Mouse (Mus musculus) liver, embryonic 15.5 days (tissue): ENCODE results near the gene Fgfr2. TPM values are rescaled to one million over a fixed set of nuclear protein-coding genes. Genes with fewer than 3 reads are reported as not detected.

Experiments
- ATAC-seq: fragments of 200-750 bp; cut with Nextera tagmentation; 2 replicates; pipeline ENCODE4 v1.8.0; 2017; ENCODE audit warnings: moderate number of reproducible peaks, mild to moderate bottlenecking, moderate library complexity; ENCODE audit not compliant: insufficient read depth
- H3K27ac ChIP-seq: fragments of 300-500 bp; sonication (generic); replicated peaks from 2 replicates; pipeline ENCODE4 v1.5.1; 2015; ENCODE audit warnings: mild to moderate bottlenecking, inconsistent platforms
- H3K27me3 ChIP-seq: fragments of 300-500 bp; sonication (generic); 2 replicates; pipeline ENCODE4 v1.6.1; 2015; ENCODE audit warnings: mild to moderate bottlenecking, inconsistent platforms
- H3K36me3 ChIP-seq: fragments of 300-500 bp; sonication (generic); replicated peaks from 2 replicates; pipeline ENCODE4 v1.6.1; 2015; ENCODE audit warnings: moderate library complexity, mild to moderate bottlenecking, inconsistent platforms
- H3K4me1 ChIP-seq: fragments of 300-500 bp; sonication (generic); replicated peaks from 2 replicates; pipeline ENCODE4 v1.6.1; 2015; ENCODE audit warnings: inconsistent platforms
- H3K4me2 ChIP-seq: fragments of 300-500 bp; sonication (generic); 2 replicates; pipeline ENCODE4 v1.6.1; 2015; ENCODE audit warnings: moderate library complexity, mild to moderate bottlenecking, inconsistent platforms
- H3K4me3 ChIP-seq: fragments of 300-500 bp; sonication (generic); replicated peaks from 2 replicates; pipeline ENCODE4 v1.5.1; 2015; ENCODE audit warnings: mild to moderate bottlenecking, inconsistent platforms
- H3K9ac ChIP-seq: fragments of 300-500 bp; sonication (generic); 2 replicates; pipeline ENCODE4 v1.6.1; 2015; ENCODE audit warnings: moderate library complexity, mild to moderate bottlenecking, inconsistent platforms
- H3K9me3 ChIP-seq: fragments of 300-500 bp; sonication (generic); replicated peaks from 2 replicates; pipeline ENCODE4 v1.6.1; 2016; ENCODE audit warnings: inconsistent platforms
- WGBS: fragments of 180-500 bp; shearing (Covaris S2); methylation state at CpG from one replicate; pipeline ENCODE4 v1.1.7; 2015; ENCODE audit warnings: mixed read lengths; ENCODE audit not compliant: insufficient replicate concordance; 5-methylcytosine and 5-hydroxymethylcytosine counted together
- polyA plus RNA-seq: library from polyadenylated mRNA; unstranded; fragments of >200 nt; fragmentation: Nextera tagmentation; extraction: Ambion mirVana; gene quantifications from 2 replicates; pipeline ENCODE4 v1.2.1, GENCODE M21; 2015

Fgfr2 gene
- polyA plus RNA-seq, 1 experiment from 2014 or later, result 10.5 TPM

- Histone ChIP-seq H3K4me2 (no peak overlapping the region), H3K27me3 (no peaks in the 10 kb centered on the region; the same call in 1 of the 2 replicates), H3K4me3 (no peak overlapping the region), H3K4me1 (0 out of 2 replicates have a peak, but pooled peaks cover 2% of the 10 kb centered on the region), H3K27ac (no peak overlapping the region), H3K9me3 (no peaks in the 10 kb centered on the region), H3K36me3 (no peaks in the 10 kb centered on the region), H3K9ac (no peak overlapping the region)
- WGBS, result 18% methylated on average over 6 of the region's 6 CpGs
- no peak for ATAC-seq
Measured at GRCm38 (mm10) chr7:130857973-130858372, 2265.2 kb downstream of the Fgfr2 start.

DNA sequence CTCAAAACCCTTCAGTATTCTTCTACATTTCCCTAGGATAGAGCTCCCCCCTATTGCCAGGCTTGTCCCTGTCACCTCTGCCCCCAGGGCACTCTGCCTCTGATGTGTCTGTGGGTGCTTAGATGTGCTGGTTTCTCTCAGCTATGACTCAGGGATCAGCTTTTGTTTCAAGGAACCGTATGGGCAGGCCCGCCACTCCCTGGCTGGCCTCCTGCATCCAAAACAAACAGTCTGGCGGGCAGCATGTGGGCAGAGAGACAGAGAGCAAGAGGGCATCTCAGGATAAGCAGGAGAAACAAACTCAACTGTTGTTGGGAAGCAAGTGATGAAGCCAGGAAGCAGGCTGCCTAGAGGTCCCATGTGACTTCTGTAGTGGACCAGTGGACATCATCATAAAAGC lies 2267.5 kb downstream of the Fgfr2 start:
- ATAC-seq, result no peak
- H3K9ac ChIP-seq, result no peak overlapping the region
- H3K36me3 ChIP-seq, result no peaks in the 10 kb centered on the region
- no peaks in the 10 kb centered on the region for H3K9me3 ChIP-seq
- H3K4me2 ChIP-seq, result no peak overlapping the region
- no peaks in the 10 kb centered on the region; the same call in 1 of the 2 replicates for H3K27me3 ChIP-seq
- 0 out of 2 replicates have a peak, but pooled peaks cover 2% of the 10 kb centered on the region for H3K4me1 ChIP-seq
- H3K27ac ChIP-seq, result no peak overlapping the region
- no peak overlapping the region for H3K4me3 ChIP-seq
- WGBS, result 47% methylated on average over 3 of the region's 3 CpGs

DNA sequence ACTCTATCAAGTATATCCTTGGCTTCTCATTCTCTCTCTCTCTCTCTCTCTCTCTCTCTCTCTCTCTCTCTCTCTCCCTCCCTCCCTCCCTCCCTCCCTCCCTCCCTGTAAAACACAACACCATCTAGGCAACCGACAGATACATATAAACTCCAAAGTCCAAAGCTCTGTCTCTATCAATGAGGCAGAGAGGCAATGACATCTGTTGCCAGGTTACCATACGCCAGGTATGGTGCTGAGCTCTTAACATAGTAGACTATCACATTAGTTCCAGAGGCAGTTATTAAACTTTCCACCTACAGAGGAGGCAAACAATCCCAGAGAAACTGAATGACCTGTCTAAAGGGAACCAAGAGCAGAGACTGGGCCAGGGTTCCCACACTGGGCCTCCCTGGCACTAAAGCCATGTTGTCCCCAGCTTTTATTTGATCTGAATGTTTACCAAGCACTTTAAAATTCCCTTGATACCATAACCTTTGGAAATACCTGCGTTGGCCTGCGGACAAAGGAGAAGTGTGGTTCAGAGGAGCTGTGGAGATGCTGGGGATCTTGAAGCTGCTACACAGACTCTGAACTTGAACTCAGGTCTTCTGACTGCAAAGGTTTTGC lies 2268.4 kb downstream of the Fgfr2 start:
- H3K36me3 ChIP-seq, result no peaks in the 10 kb centered on the region
- no peaks in the 10 kb centered on the region for H3K27me3 ChIP-seq
- H3K4me3 ChIP-seq, result no peak overlapping the region
- no peak overlapping the region for H3K9ac ChIP-seq
- no peaks in the 10 kb centered on the region for H3K9me3 ChIP-seq
- H3K27ac ChIP-seq, result no peak overlapping the region
- WGBS, result 56% methylated on average over 4 of the region's 4 CpGs
- H3K4me1 ChIP-seq, result 0 out of 2 replicates have a peak, but pooled peaks cover 2% of the 10 kb centered on the region
- no peak overlapping the region for H3K4me2 ChIP-seq
- ATAC-seq, result no peak

DNA sequence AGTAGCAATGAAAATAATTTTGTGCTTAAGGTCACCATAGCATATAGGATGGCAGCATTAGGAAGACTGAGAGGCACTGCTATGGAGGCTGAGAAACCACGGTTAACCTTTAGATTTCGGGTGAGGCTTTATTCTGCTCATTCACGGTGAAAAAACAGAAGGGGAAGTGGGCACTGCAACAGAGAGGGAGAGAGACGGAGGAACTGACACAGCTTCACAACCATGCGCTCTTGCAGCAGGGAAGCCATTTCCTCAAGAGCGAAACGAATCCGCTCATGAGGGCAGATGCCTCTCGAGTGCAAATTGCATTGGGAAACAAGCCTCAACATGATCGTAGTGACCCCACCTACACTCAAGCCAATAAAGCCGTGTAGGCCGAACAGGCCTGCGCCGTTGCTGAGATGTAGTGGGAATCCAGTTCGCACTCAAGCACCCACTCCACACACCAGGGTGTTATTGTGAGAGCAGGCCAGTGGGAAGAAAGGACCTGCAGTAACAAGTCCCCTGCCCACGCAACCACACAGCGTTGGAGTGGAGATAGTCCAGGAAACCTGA lies 2275.9 kb downstream of the Fgfr2 start:
- Histone ChIP-seq H3K27me3 (no peaks in the 10 kb centered on the region), H3K9ac (no peak overlapping the region), H3K4me2 (no peak overlapping the region), H3K9me3 (no peaks in the 10 kb centered on the region), H3K4me3 (no peak overlapping the region), H3K4me1 (no peaks in the 10 kb centered on the region), H3K27ac (no peak overlapping the region), H3K36me3 (no peaks in the 10 kb centered on the region)
- ATAC-seq, result no peak
- 44% methylated on average over 17 of the region's 17 CpGs for WGBS

DNA sequence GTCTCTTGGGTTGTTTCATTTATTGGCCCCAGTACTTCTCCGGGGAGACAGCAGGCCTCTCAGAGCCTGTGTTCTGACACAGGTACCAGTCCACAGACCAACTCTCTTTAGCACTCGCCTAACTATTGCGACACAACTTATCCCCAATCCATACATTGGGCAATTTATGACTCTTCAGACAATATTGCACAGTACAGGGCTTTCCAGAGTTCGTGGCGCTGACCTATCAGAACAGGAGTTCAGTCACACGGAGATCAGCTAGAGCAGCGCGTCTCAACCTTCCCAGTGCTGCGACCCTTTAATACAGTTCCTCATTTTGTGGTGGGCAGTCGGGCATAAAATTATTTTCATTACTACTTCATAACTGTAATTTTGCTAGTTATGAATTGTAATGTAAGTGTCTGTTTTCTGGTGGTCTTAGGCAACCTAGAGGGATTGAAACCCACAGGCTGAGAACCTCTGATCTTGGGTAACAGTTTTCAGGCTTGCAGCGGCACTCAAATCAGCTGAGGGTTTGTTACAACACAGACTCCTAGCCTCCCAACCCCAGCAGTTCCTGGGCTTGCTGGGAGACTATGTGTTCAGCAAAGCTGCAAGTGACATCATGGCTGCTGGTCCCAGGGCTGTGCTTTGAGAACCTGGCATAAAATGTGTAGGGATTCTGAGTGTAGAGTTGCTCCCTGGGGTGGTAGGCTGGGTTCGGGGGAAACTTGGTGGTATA lies 2283.6 kb downstream of the Fgfr2 start:
- H3K4me2 ChIP-seq, result no peak overlapping the region; the same call in 1 of the 2 replicates
- H3K27me3 ChIP-seq, result no peaks in the 10 kb centered on the region
- no peak overlapping the region for H3K4me3 ChIP-seq
- peak; percentile 49 for ATAC-seq
- H3K36me3 ChIP-seq, result no peaks in the 10 kb centered on the region
- H3K4me1 ChIP-seq, result peaks cover 28% of the 10 kb centered on the region
- peak overlapping the region; percentile 64; the same call in 1 of the 2 replicates for H3K27ac ChIP-seq
- H3K9ac ChIP-seq, result no peak overlapping the region
- no peaks in the 10 kb centered on the region for H3K9me3 ChIP-seq
- WGBS, result 50% methylated on average over 12 of the region's 12 CpGs

- Histone ChIP-seq H3K27ac (no peak overlapping the region), H3K4me2 (no peak overlapping the region), H3K9me3 (no peaks in the 10 kb centered on the region), H3K4me3 (no peak overlapping the region), H3K27me3 (peaks cover 3% of the 10 kb centered on the region; the same call in 1 of the 2 replicates), H3K4me1 (peaks cover 28% of the 10 kb centered on the region), H3K9ac (no peak overlapping the region), H3K36me3 (no peaks in the 10 kb centered on the region)
- WGBS, result 60% methylated on average over 3 of the region's 3 CpGs
- ATAC-seq, result no peak
Measured at GRCm38 (mm10) chr7:130838658-130839025, 2284.5 kb downstream of the Fgfr2 start.

DNA sequence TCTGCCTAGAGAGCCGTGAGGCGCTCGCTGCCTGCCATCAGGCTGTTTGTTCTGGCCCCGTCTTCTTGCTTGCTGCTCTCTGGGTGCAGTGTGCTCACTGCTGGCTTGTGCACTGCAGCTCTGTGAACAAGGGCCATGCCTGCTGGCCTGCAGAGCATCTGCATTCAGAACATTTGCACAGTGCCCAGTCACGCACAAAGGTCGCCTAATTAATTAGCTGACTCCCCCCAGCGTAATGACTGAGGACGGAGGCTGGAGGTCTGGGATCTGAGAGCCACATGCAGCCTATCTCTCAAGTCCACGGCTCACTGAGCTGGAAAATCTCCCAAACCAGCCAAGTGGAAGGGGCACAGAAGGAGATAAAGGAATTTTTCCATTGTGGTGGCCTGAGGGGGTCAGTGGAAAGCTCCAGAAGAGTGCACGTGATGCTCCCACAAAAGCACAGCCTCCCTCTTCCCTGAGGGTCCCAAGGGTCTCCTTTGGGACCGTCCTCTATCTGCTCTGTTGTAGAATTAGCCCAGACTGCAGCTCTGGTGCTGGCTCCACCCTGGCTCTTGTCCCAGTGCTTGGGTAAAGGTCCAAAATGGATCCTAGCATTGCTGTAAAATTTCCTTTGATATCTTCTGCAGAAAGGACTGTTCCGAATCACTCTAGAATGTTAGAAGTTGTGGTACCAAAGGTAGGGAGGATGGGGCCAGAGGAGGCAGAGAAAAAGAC lies 2285.1 kb downstream of the Fgfr2 start:
- H3K4me3 ChIP-seq, result no peak overlapping the region
- H3K27ac ChIP-seq, result no peak overlapping the region
- peaks cover 3% of the 10 kb centered on the region; the same call in 1 of the 2 replicates for H3K27me3 ChIP-seq
- no peak for ATAC-seq
- H3K9ac ChIP-seq, result no peak overlapping the region
- WGBS, result 68% methylated on average over 12 of the region's 12 CpGs
- H3K4me2 ChIP-seq, result no peak overlapping the region
- peaks cover 28% of the 10 kb centered on the region for H3K4me1 ChIP-seq
- H3K36me3 ChIP-seq, result no peaks in the 10 kb centered on the region
- H3K9me3 ChIP-seq, result no peaks in the 10 kb centered on the region

DNA sequence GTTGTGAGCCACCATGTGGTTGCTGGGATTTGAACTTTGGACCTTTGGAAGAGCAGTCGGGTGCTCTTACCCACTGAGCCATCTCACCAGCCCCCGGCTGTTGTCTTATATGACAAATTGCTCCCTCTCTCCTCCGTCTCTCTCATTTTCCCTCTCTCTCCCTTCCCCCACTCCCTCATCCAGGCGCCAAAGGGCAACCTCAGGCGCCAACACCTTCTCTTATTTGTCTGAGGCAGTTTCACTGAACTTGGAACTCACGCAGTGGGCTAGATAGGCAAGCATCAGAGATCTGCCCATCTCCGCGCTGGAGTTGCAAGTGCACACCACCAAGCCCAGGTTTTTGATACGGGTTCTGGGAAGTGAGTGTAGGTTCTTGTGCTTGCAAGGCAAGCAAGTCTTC lies 2287.1 kb downstream of the Fgfr2 start:
- H3K36me3 ChIP-seq, result no peaks in the 10 kb centered on the region
- 62% methylated on average over 9 of the region's 9 CpGs for WGBS
- no peak overlapping the region for H3K4me3 ChIP-seq
- no peak for ATAC-seq
- no peak overlapping the region for H3K4me2 ChIP-seq
- no peak overlapping the region for H3K27ac ChIP-seq
- H3K4me1 ChIP-seq, result peaks cover 28% of the 10 kb centered on the region
- no peak overlapping the region for H3K9ac ChIP-seq
- H3K9me3 ChIP-seq, result no peaks in the 10 kb centered on the region
- H3K27me3 ChIP-seq, result peaks cover 3% of the 10 kb centered on the region; the same call in 1 of the 2 replicates

- no peak for ATAC-seq
- WGBS, result 37% methylated on average over 18 of the region's 18 CpGs
- Histone ChIP-seq H3K9me3 (no peaks in the 10 kb centered on the region), H3K4me2 (no peak overlapping the region), H3K4me3 (no peak overlapping the region), H3K9ac (no peak overlapping the region), H3K4me1 (peaks cover 28% of the 10 kb centered on the region), H3K27ac (peak overlapping the region; percentile 78), H3K36me3 (no peaks in the 10 kb centered on the region), H3K27me3 (peaks cover 3% of the 10 kb centered on the region; the same call in 1 of the 2 replicates)
Measured at GRCm38 (mm10) chr7:130834958-130835861, 2287.9 kb downstream of the Fgfr2 start.

DNA sequence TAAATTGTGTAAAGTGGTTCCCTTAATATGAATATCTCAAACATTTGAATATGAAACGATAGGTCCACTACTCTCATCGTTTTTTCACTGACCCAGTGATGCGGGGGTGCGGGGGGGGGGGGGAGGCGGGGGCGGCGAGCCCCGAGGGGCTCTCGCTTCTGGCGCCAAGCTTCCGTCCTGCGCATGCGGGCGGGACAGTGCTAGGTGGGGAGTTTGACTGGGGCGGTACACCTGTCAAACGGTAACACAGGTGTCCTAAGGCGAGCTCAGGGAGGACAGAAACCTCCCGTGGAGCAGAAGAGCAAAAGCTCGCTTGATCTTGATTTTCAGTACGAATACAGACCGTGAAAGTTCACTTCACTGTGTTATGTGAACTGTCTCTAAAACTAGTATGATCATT lies 2288.9 kb downstream of the Fgfr2 start:
- no peak overlapping the region; the same call in 1 of the 2 replicates for H3K4me2 ChIP-seq
- H3K4me3 ChIP-seq, result no peak overlapping the region
- H3K27ac ChIP-seq, result peak overlapping the region; percentile 78
- peaks cover 23% of the 10 kb centered on the region for H3K4me1 ChIP-seq
- no peak overlapping the region for H3K9ac ChIP-seq
- H3K9me3 ChIP-seq, result no peaks in the 10 kb centered on the region
- H3K36me3 ChIP-seq, result no peaks in the 10 kb centered on the region
- ATAC-seq, result peak; percentile 100
- peaks cover 3% of the 10 kb centered on the region; the same call in 1 of the 2 replicates for H3K27me3 ChIP-seq
- 30% methylated on average over 21 of the region's 21 CpGs for WGBS
